Mouse (Mus musculus) urinary bladder, postnatal 36 days (tissue): Measurements from ENCODE around the gene 5730522E02Rik.
"Not testable (repeated sequence)": the region's sequence is repeated elsewhere in the genome, so short reads cannot be mapped to it uniquely, and the experiment has no call there.

Source experiments
- DNase-seq, 2 experiments: peaks; one replicate each; pipeline ENCODE4 v3.0.0; 2022; ENCODE audit warnings: low spot score in 2 of 2, mixed read lengths in 1 of 2

Gene 5730522E02Rik

GRCm38 (mm10) chr11:26210582-26211180, at the start of gene 5730522E02Rik:
5730522E02Rik (minus strand) TSS chr11:26210763.
- no peak for DNase-seq

- no peak for DNase-seq
These were observed 26.0 kb upstream of the 5730522E02Rik start for GRCm38 (mm10) chr11:26236540-26236939.

- no peak for DNase-seq
These were observed 19.3 kb upstream of the 5730522E02Rik start for GRCm38 (mm10) chr11:26229895-26230294.

- DNase-seq = not testable (repeated sequence)
These were observed 3.1 kb upstream of the 5730522E02Rik start for GRCm38 (mm10) chr11:26213643-26214042.

- DNase-seq = peak; percentile 32 to 33
These were observed 567 bp downstream of the 5730522E02Rik start for GRCm38 (mm10) chr11:26209811-26210581.

GRCm38 (mm10) chr11:26203466-26203865, 7.1 kb downstream of the 5730522E02Rik start:
- DNase-seq = no peak

- no peak for DNase-seq
These were observed 7.7 kb downstream of the 5730522E02Rik start for GRCm38 (mm10) chr11:26202842-26203241.

- no peak for DNase-seq
These were observed 8.8 kb downstream of the 5730522E02Rik start for GRCm38 (mm10) chr11:26201778-26202097.

- peak; percentile 18 to 31 for DNase-seq
These were observed 9.4 kb downstream of the 5730522E02Rik start for GRCm38 (mm10) chr11:26200970-26201777.

- DNase-seq = no peak
These were observed 15.1 kb downstream of the 5730522E02Rik start for GRCm38 (mm10) chr11:26195468-26195867.

- no peak for DNase-seq
These were observed 23.2 kb downstream of the 5730522E02Rik start for GRCm38 (mm10) chr11:26187231-26187967.

GRCm38 (mm10) chr11:26170572-26170971, 40.0 kb downstream of the 5730522E02Rik start:
- DNase-seq = no peak

GRCm38 (mm10) chr11:26167609-26167971, 43.0 kb downstream of the 5730522E02Rik start:
- no peak for DNase-seq

GRCm38 (mm10) chr11:26166966-26167608, 43.5 kb downstream of the 5730522E02Rik start:
- DNase-seq = no peak

GRCm38 (mm10) chr11:26164651-26165259, 45.8 kb downstream of the 5730522E02Rik start:
- DNase-seq = no peak

GRCm38 (mm10) chr11:26161354-26161753, 49.2 kb downstream of the 5730522E02Rik start:
- no peak for DNase-seq

GRCm38 (mm10) chr11:26159033-26159432, 51.5 kb downstream of the 5730522E02Rik start:
- no peak for DNase-seq

GRCm38 (mm10) chr11:26140024-26140423, 70.5 kb downstream of the 5730522E02Rik start:
- DNase-seq = no peak

GRCm38 (mm10) chr11:26138013-26138412, 72.5 kb downstream of the 5730522E02Rik start:
- DNase-seq = no peak

- DNase-seq = no peak
These were observed 79.7 kb downstream of the 5730522E02Rik start for GRCm38 (mm10) chr11:26130911-26131310.

- no peak for DNase-seq
These were observed 81.5 kb downstream of the 5730522E02Rik start for GRCm38 (mm10) chr11:26129054-26129453.
